Mouse (Mus musculus) limb, embryonic 14.5 days (tissue): ENCODE measurements around the gene Gas2. TPM values are rescaled to one million over a fixed set of nuclear protein-coding genes. Genes with fewer than 3 reads are reported as not detected.

Experiments
- ATAC-seq: fragments of 200-750 bp; cut with Nextera tagmentation; 2 replicates; pipeline ENCODE4 v1.8.0; 2017; ENCODE audit warnings: low read depth, moderate number of reproducible peaks, moderate TSS enrichment; ENCODE audit not compliant: low FRiP score
- DNase-seq: peaks from one replicate; pipeline ENCODE4 v3.0.0-alpha.2; 2015; ENCODE audit warnings: low spot score
- H3K27ac ChIP-seq: fragments of 300-500 bp; sonication (generic); replicated peaks from 2 replicates; pipeline ENCODE4 v1.5.1; 2014; ENCODE audit warnings: low read depth, mild to moderate bottlenecking, low read length, moderate library complexity, mixed read lengths
- H3K27me3 ChIP-seq: fragments of 300-500 bp; sonication (generic); 2 replicates; pipeline ENCODE4 v1.6.1; 2014; ENCODE audit warnings: low read length, mixed read lengths; ENCODE audit not compliant: control insufficient read depth, insufficient read depth
- H3K36me3 ChIP-seq: fragments of 300-500 bp; sonication (generic); 2 replicates; pipeline ENCODE4 v1.6.1; 2014; ENCODE audit warnings: mild to moderate bottlenecking, low read length, moderate library complexity, mixed read lengths; ENCODE audit not compliant: control insufficient read depth, insufficient read depth
- H3K4me1 ChIP-seq: fragments of 300-500 bp; sonication (generic); 2 replicates; pipeline ENCODE4 v1.6.1; 2014; ENCODE audit warnings: antibody characterized with exemption, low read length, mixed read lengths; ENCODE audit not compliant: control insufficient read depth, insufficient read depth
- H3K4me2 ChIP-seq: fragments of 300-500 bp; sonication (generic); replicated peaks from 2 replicates; pipeline ENCODE4 v1.6.1; 2014; ENCODE audit warnings: low read depth, mild to moderate bottlenecking, low read length, moderate library complexity; ENCODE audit not compliant: severe bottlenecking
- H3K4me3 ChIP-seq: fragments of 300-500 bp; sonication (generic); replicated peaks from 2 replicates; pipeline ENCODE4 v1.5.1; 2014; ENCODE audit warnings: low read length
- H3K9ac ChIP-seq: fragments of 300-500 bp; sonication (generic); 2 replicates; pipeline ENCODE4 v1.6.1; 2014; ENCODE audit warnings: mild to moderate bottlenecking, low read depth, low read length, moderate library complexity; ENCODE audit not compliant: severe bottlenecking
- H3K9me3 ChIP-seq: fragments of 300-500 bp; sonication (generic); 2 replicates; pipeline ENCODE4 v1.6.1; 2016; ENCODE audit warnings: low read length; ENCODE audit not compliant: control insufficient read depth
- POLR2A ChIP-seq: fragments of 200-500 bp; IDR thresholded peaks from 2 replicates; pipeline ENCODE4 v1.8.0; 2012; ENCODE audit warnings: inconsistent platforms, mild to moderate bottlenecking, moderate library complexity, borderline replicate concordance; ENCODE audit not compliant: insufficient read depth, insufficient read length; ENCODE audit errors: extremely low read depth
- WGBS: fragments of 180-500 bp; shearing (Covaris S2); extraction: QIAGEN DNeasy Blood & Tissue Kit; methylation state at CpG from one replicate; pipeline ENCODE4 v1.1.7; 2014; 5-methylcytosine and 5-hydroxymethylcytosine counted together
- polyA plus RNA-seq, 2 experiments: library from polyadenylated mRNA; depleted of rRNA in 1 of 2; stranded (reverse) in 1 of 2; unstranded in 1 of 2; fragments of >200 nt; fragmentation: Nextera tagmentation in 1 of 2; extraction: Ambion mirVana in 1 of 2; gene quantifications; 2 replicates each; pipeline versions ENCODE4 v1.2.1 to v1.2.3; 2012 to 2014

The Gas2 gene
- polyA plus RNA-seq, 2 experiments = 178 to 211 TPM

DNA sequence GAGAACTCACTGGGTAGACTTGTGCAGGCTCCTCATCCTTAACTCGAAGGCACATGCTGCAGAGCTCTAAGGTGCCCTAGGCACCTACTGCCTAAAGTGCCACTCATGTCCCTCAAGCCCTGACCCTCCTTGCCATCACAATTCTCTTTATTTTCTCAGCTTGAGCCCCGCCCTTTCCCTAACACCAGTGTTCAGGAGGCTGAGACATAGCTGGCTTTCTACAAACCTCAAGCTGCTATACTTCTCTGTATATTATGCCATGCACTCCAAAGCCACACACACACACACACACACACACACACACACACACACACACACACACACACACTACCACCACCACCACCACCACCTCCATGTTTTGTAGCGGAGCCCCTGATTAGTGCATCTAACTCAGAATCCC is 153.8 kb downstream of the Gas2 start, which contains the start of gene 1700015G11Rik:
1700015G11Rik (minus strand) TSS at position 101 of the 400 bp plus-strand sequence.
- H3K36me3 ChIP-seq = no peaks in the 10 kb centered on the region
- H3K9ac ChIP-seq = no peak within 1 kb of the TSS
- 80% methylated on average over 3 of the region's 3 CpGs for WGBS
- no peak within 1 kb of the TSS for H3K4me2 ChIP-seq
- ATAC-seq = no peak
- no peak within 1 kb of the TSS for H3K27ac ChIP-seq
- H3K4me3 ChIP-seq = no peak within 1 kb of the TSS
- no peak for DNase-seq
- H3K4me1 ChIP-seq = no peaks in the 10 kb centered on the region
- no peaks in the 10 kb centered on the region for H3K27me3 ChIP-seq
- no peaks in the 10 kb centered on the region for H3K9me3 ChIP-seq
- TF ChIP-seq POLR2A = no peak

DNA sequence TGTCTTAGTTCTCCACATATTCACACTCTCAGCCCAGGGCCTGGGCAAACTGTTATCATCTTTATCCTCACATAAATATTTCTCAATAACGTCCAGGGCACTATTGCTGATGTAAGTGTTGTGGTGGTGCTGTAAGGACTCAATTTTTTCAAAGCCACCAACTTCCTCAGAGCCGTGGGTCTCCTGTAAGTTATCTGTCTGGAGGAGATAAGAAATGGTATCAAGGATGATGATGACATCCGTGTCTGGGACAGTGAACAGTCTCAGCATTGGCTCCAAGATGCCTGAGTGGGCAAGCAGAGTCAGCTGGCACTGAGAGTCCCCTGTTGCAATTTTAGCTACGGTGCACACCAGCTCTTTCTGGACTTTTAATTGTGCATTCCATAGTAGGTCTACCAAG is 160.2 kb downstream of the Gas2 start:
- Histone ChIP-seq H3K27ac (no peak overlapping the region), H3K27me3 (no peaks in the 10 kb centered on the region), H3K4me1 (no peaks in the 10 kb centered on the region), H3K4me2 (no peak overlapping the region), H3K4me3 (no peak overlapping the region), H3K36me3 (no peaks in the 10 kb centered on the region), H3K9ac (no peak overlapping the region), H3K9me3 (no peaks in the 10 kb centered on the region)
- no peak for ATAC-seq
- TF ChIP-seq POLR2A = no peak
- 89% methylated on average over 4 of the region's 4 CpGs for WGBS
- no peak for DNase-seq

DNA sequence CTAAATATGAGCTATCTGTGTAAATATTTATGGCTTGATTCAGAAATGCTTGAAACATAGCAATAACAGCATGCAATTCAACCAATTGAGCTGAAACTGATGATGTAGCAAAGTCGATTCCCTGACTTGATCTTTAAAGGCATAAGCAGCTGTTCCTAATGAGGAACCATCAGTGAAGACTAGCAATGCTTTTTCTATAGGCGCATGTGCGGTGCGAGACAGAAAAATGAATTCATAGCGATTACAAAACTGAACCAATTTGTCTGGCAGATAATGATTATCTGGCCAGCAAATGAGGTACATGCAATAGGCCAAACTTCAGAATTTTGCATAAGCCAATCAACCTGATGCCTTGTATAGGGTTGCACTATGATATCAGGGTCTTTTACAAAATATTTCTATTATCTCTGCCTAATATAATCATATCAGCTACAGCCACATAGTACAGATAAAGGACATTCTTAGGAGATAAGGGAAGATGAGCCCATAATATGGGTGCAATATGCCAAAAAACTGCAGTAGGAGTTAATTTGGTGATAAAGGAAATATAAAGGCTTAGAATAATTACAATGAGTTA is 162.3 kb downstream of the Gas2 start:
- Histone ChIP-seq H3K9ac (no peak overlapping the region), H3K9me3 (no peaks in the 10 kb centered on the region), H3K4me1 (no peaks in the 10 kb centered on the region), H3K4me2 (no peak overlapping the region), H3K27me3 (no peaks in the 10 kb centered on the region), H3K27ac (no peak overlapping the region), H3K36me3 (no peaks in the 10 kb centered on the region), H3K4me3 (no peak overlapping the region)
- WGBS = 83% methylated on average over 5 of the region's 5 CpGs
- DNase-seq (no peak), ATAC-seq (no peak)
- TF ChIP-seq POLR2A = no peak

DNA sequence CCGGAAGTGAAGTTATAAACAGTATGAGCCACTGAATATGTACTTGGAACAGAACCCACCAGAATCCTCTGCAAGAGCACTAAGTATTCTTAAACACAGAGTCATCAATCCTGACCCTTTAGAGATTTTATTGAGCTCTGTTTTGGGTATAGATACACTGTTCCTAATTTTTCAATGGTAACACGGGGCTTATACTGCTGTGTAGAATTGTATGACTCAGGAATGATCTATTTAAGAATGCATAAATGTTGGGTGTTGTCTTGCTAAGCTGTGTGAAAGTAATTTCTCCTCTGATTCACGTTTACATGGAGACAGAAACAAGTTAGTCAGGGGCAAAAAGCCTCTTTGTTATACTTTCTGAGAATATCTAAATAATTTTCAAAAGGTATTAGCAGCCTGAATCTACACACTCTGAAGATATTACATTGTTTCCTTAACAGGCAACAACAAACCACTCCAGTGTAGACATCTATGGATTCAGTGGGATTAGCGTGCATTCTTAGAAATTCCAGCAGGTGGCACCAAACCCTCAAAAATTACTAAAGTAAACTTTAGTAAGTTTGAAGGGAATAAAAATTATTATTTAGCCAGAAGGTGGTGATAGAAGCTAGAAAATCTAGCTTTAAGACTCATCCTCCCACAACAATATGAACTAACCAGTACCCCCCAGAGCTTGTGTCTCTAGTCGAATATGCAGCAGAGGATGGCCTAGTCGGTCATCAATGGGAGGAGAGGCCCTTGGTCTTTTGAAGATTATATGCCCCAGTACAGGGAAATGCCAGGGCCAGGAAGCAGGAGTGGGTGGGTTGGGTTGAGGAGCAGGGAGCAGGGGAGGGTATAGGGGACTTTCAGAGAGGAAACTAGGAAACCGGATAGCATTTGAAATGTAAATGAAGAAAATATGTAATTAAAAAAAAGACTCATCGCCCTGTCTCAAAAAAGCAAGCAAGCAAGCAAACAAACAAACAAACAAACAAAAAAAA is 176.1 kb downstream of the Gas2 start:
- H3K9ac ChIP-seq = no peak overlapping the region
- no peaks in the 10 kb centered on the region for H3K27me3 ChIP-seq
- TF ChIP-seq POLR2A = no peak
- no peaks in the 10 kb centered on the region for H3K4me1 ChIP-seq
- ATAC-seq (peak; percentile 26; the same call in 1 of the 2 replicates), DNase-seq (peak; percentile 70)
- no peak overlapping the region for H3K4me3 ChIP-seq
- WGBS = 54% methylated on average over 8 of the region's 8 CpGs
- no peak overlapping the region for H3K27ac ChIP-seq
- no peaks in the 10 kb centered on the region for H3K36me3 ChIP-seq
- no peaks in the 10 kb centered on the region for H3K9me3 ChIP-seq
- no peak overlapping the region for H3K4me2 ChIP-seq

Other genes with a start within 250 kb of the Gas2 start
- gene Slc17a6, start 240.0 kb upstream of the Gas2 start, polyA plus RNA-seq (2012; rRNA removed) = 0.69 and 1.00 TPM in 2 replicates
- gene Slc17a6, start 240.0 kb upstream of the Gas2 start, polyA plus RNA-seq (2014; fragmentation: Nextera tagmentation; extraction: Ambion mirVana) = 0.55 and 0.87 TPM in 2 replicates
- gene Fancf, start 252 bp downstream of the Gas2 start, polyA plus RNA-seq (2012; rRNA removed) = 16.6 and 21.1 TPM in 2 replicates
- 19.4 and 20.4 TPM in 2 replicates for gene Fancf, start 252 bp downstream of the Gas2 start, polyA plus RNA-seq (2014; fragmentation: Nextera tagmentation; extraction: Ambion mirVana)
- gene Svip, start 144.0 kb downstream of the Gas2 start, polyA plus RNA-seq (2012; rRNA removed) = 2.9 and 3.3 TPM in 2 replicates
- gene Svip, start 144.0 kb downstream of the Gas2 start, polyA plus RNA-seq (2014; fragmentation: Nextera tagmentation; extraction: Ambion mirVana) = 5.9 TPM in 2 replicates
- gene 1700015G11Rik, start 153.7 kb downstream of the Gas2 start, polyA plus RNA-seq (2012; rRNA removed) = not detected in 2 replicates
- not detected in 2 replicates for gene 1700015G11Rik, start 153.7 kb downstream of the Gas2 start, polyA plus RNA-seq (2014; fragmentation: Nextera tagmentation; extraction: Ambion mirVana)